Mouse (Mus musculus) c-Kit-positive CD71-negative TER-119-negative erythroid progenitor cells, embryonic 14.5 days (primary cell): ENCODE measurements around the gene Rer1.

ENCODE experiments used
- DNase-seq: peaks from one replicate; pipeline ENCODE4 v3.0.0-alpha.2; 2013; ENCODE audit warnings: low read depth

Gene Rer1

GRCm38 (mm10) chr4:155074418-155074817 lies 11.8 kb downstream of the Rer1 start:
- no peak for DNase-seq

- no peak for DNase-seq
Measured at GRCm38 (mm10) chr4:155070921-155071320, 15.3 kb downstream of the Rer1 start.

GRCm38 (mm10) chr4:155070199-155070598 lies 16.0 kb downstream of the Rer1 start:
- DNase-seq, result no peak

GRCm38 (mm10) chr4:155069191-155069590 lies 17.0 kb downstream of the Rer1 start:
- no peak for DNase-seq

GRCm38 (mm10) chr4:155068357-155068972 lies 17.7 kb downstream of the Rer1 start:
- no peak for DNase-seq

GRCm38 (mm10) chr4:155066834-155067522 lies 19.2 kb downstream of the Rer1 start, which contains the start of gene Pex10:
TSS of gene Pex10 (plus strand) at chr4:155067016.
- DNase-seq, result peak; percentile 97

GRCm38 (mm10) chr4:155065970-155066833 lies 20.0 kb downstream of the Rer1 start:
- DNase-seq, result peak; percentile 95

- DNase-seq, result no peak
Measured at GRCm38 (mm10) chr4:155064474-155064873, 21.7 kb downstream of the Rer1 start.

- DNase-seq, result no peak
Measured at GRCm38 (mm10) chr4:155063895-155064294, 22.3 kb downstream of the Rer1 start.

- DNase-seq, result no peak
Measured at GRCm38 (mm10) chr4:155058325-155058724, 27.9 kb downstream of the Rer1 start.

- no peak for DNase-seq
Measured at GRCm38 (mm10) chr4:155056724-155057123, 29.5 kb downstream of the Rer1 start, which contains the start of gene Plch2. TSS of gene Plch2 (minus strand) at chr4:155056784.

- DNase-seq, result no peak
Measured at GRCm38 (mm10) chr4:155050116-155050515, 36.1 kb downstream of the Rer1 start.

- DNase-seq, result no peak
Measured at GRCm38 (mm10) chr4:155046636-155047035, 39.5 kb downstream of the Rer1 start.

- DNase-seq, result no peak
Measured at GRCm38 (mm10) chr4:155043289-155043625, 42.9 kb downstream of the Rer1 start.

GRCm38 (mm10) chr4:155042606-155043288 lies 43.4 kb downstream of the Rer1 start:
- DNase-seq, result no peak

- DNase-seq, result no peak
Measured at GRCm38 (mm10) chr4:155040696-155041095, 45.5 kb downstream of the Rer1 start.

- no peak for DNase-seq
Measured at GRCm38 (mm10) chr4:155040197-155040596, 46.0 kb downstream of the Rer1 start.

GRCm38 (mm10) chr4:155034787-155035186 lies 51.4 kb downstream of the Rer1 start:
- DNase-seq, result no peak

- DNase-seq, result no peak
Measured at GRCm38 (mm10) chr4:155034202-155034601, 52.0 kb downstream of the Rer1 start.

- no peak for DNase-seq
Measured at GRCm38 (mm10) chr4:155033115-155033514, 53.1 kb downstream of the Rer1 start.

- no peak for DNase-seq
Measured at GRCm38 (mm10) chr4:155024170-155025010, 61.8 kb downstream of the Rer1 start.
